Mouse (Mus musculus) MEL (cell line): ENCODE measurements at regions not wholly inside any gene's neighbourhood (a gene's known extent, or its start where the extent isn't known, plus 50 kb on each side); places are given as distances from the start of the nearest gene placed in this dataset.

ENCODE experiments used
- DNase-seq: peaks from one replicate; pipeline ENCODE4 v3.0.0; 2011; ENCODE audit warnings: low read depth, low spot score
- H3K27ac ChIP-seq: 2 replicates; pipeline ENCODE4 v1.5.1; 2012; ENCODE audit warnings: low read depth, mild to moderate bottlenecking, control low read depth, low read length, moderate library complexity; ENCODE audit not compliant: control insufficient read depth
- H3K27me3 ChIP-seq, 2 experiments: fragments of 150-350 bp in 1 of 2; sonication (generic) in 1 of 2; 2 replicates each; pipeline ENCODE4 v1.6.1; 2012; ENCODE audit warnings: low read length in 2 of 2, mild to moderate bottlenecking in 2 of 2, improper control_type of control experiment in 1 of 2, moderate library complexity in 1 of 2; ENCODE audit not compliant: insufficient read depth in 2 of 2, control insufficient read depth in 1 of 2
- H3K36me3 ChIP-seq, 2 experiments: 2 replicates each; pipeline ENCODE4 v1.6.1; 2012 to 2014; ENCODE audit warnings: low read length in 2 of 2, improper control_type of control experiment in 1 of 2, inconsistent platforms in 1 of 2, mild to moderate bottlenecking in 1 of 2; ENCODE audit not compliant: insufficient read depth in 2 of 2, control insufficient read depth in 1 of 2
- H3K4me1 ChIP-seq, 2 experiments: fragments of 150-350 bp in 1 of 2; sonication (generic) in 1 of 2; 2 replicates each; pipeline ENCODE4 v1.6.1; 2012; ENCODE audit warnings: low read length in 2 of 2, improper control_type of control experiment in 1 of 2, mild to moderate bottlenecking in 1 of 2; ENCODE audit not compliant: insufficient read depth in 2 of 2, control insufficient read depth in 1 of 2
- H3K4me3 ChIP-seq, 2 experiments: fragments of 150-350 bp in 1 of 2; sonication (generic) in 1 of 2; 2 replicates each; pipeline ENCODE4 v1.5.1; 2012; ENCODE audit warnings: low read depth in 2 of 2, low read length in 2 of 2, mild to moderate bottlenecking in 2 of 2, moderate library complexity in 2 of 2, control low read depth in 1 of 2, improper control_type of control experiment in 1 of 2; ENCODE audit not compliant: control insufficient read depth in 1 of 2, insufficient read depth in 1 of 2
- H3K79me2 ChIP-seq: 2 replicates; pipeline ENCODE4 v1.6.1; 2012; ENCODE audit warnings: mild to moderate bottlenecking, low read length, moderate library complexity; ENCODE audit not compliant: control insufficient read depth, poor library complexity, insufficient read depth
- H3K9ac ChIP-seq: 2 replicates; pipeline ENCODE4 v1.6.1; 2012; ENCODE audit warnings: low read depth, mild to moderate bottlenecking, control low read depth, low read length, moderate library complexity; ENCODE audit not compliant: control insufficient read depth, poor library complexity, severe bottlenecking
- H3K9me3 ChIP-seq: fragments of 150-350 bp; sonication (generic); replicated peaks from 2 replicates; pipeline ENCODE4 v1.6.1; 2012; ENCODE audit warnings: mild to moderate bottlenecking, low read length, improper control_type of control experiment, moderate library complexity; ENCODE audit not compliant: insufficient read depth
- BHLHE40 ChIP-seq: IDR thresholded peaks from 2 replicates; pipeline ENCODE4 v1.6.1; 2012; ENCODE audit warnings: low read depth, mild to moderate bottlenecking, inconsistent platforms, low read length, improper control_type of control experiment, borderline replicate concordance
- EP300 ChIP-seq, 2 experiments: IDR thresholded peaks; 2 replicates each; pipeline ENCODE4 v1.6.1; 2011; ENCODE audit warnings: improper control_type of control experiment in 2 of 2, low read length in 2 of 2, low read depth in 1 of 2, mild to moderate bottlenecking in 1 of 2
- JUND ChIP-seq: IDR thresholded peaks from 2 replicates; pipeline ENCODE4 v1.6.1; 2011; ENCODE audit warnings: low read depth, mild to moderate bottlenecking, improper control_type of control experiment, low read length
- MXI1 ChIP-seq: IDR thresholded peaks from 2 replicates; pipeline ENCODE4 v1.6.1; 2011; ENCODE audit warnings: mild to moderate bottlenecking, low read depth, low read length, improper control_type of control experiment
- MYB ChIP-seq: IDR thresholded peaks from 2 replicates; pipeline ENCODE4 v1.6.1; 2011; ENCODE audit warnings: mild to moderate bottlenecking, low read depth, low read length, improper control_type of control experiment
- MYC ChIP-seq: IDR thresholded peaks from 2 replicates; pipeline ENCODE4 v1.6.1; 2011; ENCODE audit warnings: low read depth, mild to moderate bottlenecking, low read length, improper control_type of control experiment, moderate library complexity
- TAL1 ChIP-seq: IDR thresholded peaks from 2 replicates; pipeline ENCODE4 v1.6.1; 2012; ENCODE audit warnings: mild to moderate bottlenecking, inconsistent platforms, low read length, moderate library complexity, mixed read lengths
- ZNF384 ChIP-seq: IDR thresholded peaks from 2 replicates; pipeline ENCODE4 v1.6.1; 2012; ENCODE audit warnings: low read depth, mild to moderate bottlenecking, inconsistent platforms, low read length, improper control_type of control experiment

DNA sequence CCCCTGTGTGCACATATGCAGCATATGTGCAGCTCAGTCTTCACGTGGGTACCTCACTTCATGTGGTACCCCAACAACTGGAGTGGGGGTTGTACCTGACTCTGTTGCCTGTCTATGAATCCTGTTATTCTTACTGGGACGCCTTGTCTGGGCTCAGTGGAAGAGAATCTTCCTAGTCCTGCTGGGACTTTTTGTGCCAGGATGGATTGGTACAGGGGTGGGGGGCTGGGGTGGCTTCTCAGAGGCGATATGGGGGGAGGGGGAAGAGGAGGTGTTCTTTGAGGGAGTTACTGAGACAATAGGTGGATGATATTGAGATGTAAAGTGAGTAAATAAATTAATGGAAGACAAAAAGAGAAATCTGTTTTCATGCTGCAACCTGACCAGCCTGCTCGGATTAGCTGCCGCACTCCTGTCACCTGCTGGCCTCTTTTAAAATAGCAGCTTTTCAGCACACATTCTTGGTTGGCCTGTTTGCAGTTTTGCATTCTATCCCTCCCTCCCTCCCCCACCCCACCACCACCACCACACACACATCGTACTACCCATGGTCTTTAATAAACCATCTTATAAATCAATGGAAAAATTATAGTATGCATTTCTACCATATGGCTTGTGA lies 1112.9 kb downstream of the 4930444P10Rik start:
- Histone ChIP-seq H3K27ac (no peak overlapping the region), H3K9ac (no peak overlapping the region), H3K36me3 (no peaks in the 10 kb centered on the region), H3K79me2 (no peaks in the 10 kb centered on the region), H3K27me3 (no peaks in the 10 kb centered on the region), H3K4me1 (no peaks in the 10 kb centered on the region), H3K9me3 (no peaks in the 10 kb centered on the region), H3K4me3 (no peak overlapping the region)
- no peak for DNase-seq
- TF ChIP-seq ZNF384 (no peak), JUND (no peak), EP300 (IDR thresholded peaks at IDR 0.05; ENCODE audit: low read depth in 1 of 2, low read length in 2 of 2) (no peak), MXI1 (no peak), MYC (no peak), BHLHE40 (no peak), TAL1 (no peak), MYB (no peak)
- TF ChIP-seq, all 39 proteins: peak for 0
